Mouse (Mus musculus) adrenal gland, adult (tissue): ENCODE results near the gene Anapc13.
A peak's percentile ranks its signal among the peaks of the same experiment; 100 is the strongest.

Source experiments
- DNase-seq, 2 experiments: peaks; one replicate each; pipeline ENCODE4 v3.0.0; 2022 to 2023; ENCODE audit warnings: low spot score in 1 of 2; ENCODE audit not compliant: inconsistent age in 2 of 2

The Anapc13 gene

DNA sequence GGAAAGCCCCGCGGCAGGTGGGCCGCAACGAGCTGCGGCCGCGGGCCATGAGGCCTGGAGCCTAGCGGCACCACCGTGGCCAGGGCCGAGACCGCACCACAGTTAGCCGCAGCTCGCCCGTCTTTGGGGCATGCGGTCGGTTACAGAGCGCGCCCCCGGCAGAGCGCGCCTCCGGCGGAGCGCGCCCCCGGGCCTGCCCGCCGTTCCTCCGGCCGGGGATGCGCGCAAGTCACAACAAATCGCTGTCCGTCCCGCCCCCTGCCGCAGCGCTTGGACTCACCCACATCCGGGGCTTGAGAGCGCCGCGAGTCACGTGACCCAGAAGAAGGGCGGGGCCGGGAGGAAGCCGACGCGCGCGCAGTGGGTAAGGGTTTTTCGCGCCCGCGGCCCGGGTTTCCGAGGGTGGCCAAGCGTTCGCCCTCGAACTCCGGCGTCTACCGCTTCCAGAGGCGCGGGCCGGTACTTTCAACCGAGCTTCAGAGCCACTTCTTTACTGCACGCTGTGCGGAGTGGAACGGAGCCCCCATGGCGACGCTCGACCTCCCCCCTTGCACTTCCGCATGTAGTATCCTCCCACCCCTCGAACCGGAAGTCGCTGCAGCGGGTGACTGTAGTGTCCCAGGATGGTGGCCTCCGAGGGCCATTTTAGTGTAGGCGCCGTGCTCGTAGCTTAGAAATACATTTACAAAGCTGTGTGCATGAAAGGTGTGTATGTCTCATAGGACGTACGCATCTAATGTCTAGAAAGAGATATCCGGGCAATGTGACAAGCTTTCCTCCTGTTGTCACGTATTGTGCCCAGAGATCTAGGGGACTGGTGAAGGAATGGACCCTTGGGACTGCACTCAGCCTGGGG, at the start of gene Anapc13, which contains the start of gene Cep63:
Gene Anapc13 (plus strand): TSS at position 314 of the 856 bp plus-strand sequence.
Gene Cep63 (minus strand): TSS at position 552 of the 856 bp plus-strand sequence.
- peak; percentile 98 to 99 for DNase-seq

DNA sequence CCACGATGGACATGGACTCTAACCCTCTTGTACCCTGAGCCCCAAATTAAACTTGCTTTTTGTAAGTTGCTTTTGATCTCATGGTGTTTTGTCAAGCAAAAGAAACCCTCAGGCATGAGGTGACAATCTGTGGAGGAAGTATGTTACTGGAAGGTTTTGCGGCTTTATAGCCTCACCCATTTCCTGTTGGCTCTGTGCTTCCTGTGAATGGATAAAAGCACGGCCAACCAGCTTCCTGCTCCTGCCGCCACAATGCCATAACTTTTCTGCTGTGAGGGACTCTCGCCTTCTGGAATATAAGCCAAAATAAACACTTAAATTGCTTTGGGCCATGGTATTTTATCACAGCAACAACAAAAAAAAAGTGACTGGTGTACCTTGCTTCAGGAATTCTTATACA, 48.6 kb upstream of the Anapc13 start:
- DNase-seq, result no peak

DNA sequence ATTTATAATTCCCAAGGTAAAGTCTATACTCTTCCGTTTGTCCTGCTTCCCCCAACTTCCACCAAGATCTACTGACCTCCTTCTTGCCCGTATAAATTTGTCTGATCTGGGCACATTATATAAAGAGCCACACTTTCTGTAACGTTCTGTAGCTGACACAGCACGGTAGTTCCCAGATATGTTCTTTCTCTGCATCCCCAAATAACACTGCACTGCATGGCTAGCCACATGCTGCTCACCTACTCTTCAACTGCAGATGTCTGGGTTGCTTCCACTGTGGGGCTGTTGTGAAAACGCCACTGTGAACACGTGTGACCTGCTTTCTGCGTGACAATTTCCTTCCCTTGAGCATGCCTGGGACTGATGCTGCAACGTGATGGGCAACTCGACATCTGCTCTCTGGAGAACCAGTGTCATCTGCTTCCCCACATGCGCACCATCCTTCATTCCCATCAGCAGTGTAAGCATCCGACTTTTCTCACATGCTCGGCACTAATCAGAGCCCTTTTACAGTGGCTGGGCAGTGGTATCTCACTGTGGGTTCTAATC, 44.1 kb upstream of the Anapc13 start:
- no peak for DNase-seq

DNA sequence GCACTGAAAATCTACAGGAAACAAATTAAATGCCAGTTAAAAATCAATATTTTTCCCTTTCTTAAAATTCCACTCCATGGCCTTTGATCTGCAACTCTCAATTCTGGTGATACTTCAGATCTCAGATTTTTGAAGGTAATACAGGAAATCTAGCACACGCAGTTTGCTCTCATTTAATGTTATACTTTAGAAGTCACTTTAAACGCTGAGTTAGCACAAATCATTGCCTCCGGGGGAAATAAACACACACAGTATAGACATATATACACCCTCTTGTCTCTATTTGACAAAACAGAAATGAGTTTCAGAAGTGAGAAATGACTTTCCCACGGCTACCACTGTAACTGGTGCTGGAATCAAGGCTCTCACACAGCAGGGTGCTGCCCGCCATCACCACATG, 38.7 kb upstream of the Anapc13 start:
- no peak for DNase-seq

DNA sequence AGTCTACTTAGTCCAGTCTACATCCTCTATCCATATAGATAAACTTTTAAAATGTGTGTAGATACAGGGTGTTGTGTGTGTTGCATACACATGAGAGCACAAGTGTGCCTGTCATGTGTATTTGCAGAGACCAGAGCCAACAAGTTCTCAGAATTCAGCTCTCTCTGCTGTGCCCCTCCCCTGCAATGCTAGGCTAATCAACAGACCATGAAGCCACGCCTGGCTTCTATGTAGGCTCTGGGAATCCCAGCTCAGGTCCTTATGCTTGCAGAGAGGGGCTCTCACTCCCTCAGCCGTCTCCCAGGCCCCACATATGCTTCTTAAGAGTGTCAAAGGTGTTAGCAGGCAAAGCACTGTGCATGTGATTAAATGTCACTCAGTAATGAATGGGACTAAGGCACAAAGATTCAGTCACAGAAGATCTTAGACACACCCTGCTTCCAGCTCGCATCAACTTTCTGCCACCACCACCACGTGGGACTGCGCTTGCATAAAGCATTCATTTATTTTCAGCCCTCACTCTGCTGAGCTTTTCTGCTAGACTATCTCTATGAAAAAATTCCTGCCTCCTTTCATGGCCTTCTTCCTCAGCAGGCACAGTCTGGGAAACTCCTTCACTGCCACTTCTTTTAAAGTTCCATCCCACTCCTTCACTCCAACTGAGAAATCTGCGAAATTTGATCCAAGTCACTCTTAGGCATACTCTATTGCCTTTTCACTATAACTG, 31.3 kb upstream of the Anapc13 start:
- no peak for DNase-seq

DNA sequence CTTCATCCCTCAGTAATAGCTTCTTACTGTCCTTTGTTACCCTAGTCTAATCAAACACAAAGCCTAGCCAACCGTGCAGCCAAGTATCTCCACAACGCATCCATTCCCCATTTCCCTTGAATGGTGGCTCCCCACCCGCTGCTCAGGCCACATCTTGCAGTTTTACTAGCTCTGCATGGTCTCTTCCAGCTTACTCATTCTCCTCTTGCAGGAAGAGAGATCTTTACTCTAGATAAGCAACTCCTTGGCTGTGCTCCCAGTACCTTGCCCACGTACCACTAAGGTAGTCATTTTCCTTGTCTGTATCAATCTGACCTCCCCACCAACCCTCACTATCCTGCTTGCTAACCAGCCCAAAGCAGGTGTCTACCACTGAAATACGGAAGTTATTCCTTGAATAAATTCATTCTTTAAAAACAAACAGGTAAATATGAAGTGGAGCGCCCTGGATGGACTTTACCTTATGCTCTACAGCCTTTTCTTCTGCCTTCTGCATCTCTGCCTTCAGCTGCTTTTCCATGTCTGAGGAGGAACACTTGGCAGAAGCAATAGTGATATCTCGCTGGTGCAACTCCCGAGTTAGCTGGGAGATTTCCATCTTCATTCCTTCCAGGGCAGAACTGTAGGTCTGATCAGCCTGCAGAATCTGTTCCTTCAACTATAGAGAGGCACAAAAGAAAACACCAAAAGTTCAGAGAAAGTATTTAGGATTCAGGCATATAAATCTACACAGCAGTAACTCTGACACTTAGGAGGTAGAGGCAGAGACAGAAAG, 30.2 kb upstream of the Anapc13 start:
- no peak for DNase-seq

DNA sequence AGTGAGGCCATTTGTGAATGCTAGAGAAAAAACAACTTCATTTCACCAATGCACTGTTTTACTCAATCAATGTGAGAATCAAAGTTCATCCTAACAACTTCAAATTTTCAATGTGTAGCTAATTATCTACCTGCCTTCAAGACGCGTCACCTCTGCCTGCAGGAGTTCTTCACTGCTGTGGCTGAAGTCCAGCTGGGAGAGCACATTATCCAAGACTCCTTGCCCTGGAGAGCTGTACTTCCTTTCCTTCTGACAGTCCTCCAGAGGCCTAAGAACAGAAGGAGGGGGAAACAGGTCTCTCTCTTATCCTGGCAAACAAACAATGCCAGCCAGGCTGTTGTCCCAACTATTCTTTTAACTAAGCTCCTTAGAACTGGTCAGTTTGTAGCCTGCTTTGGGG, 24.9 kb upstream of the Anapc13 start:
- DNase-seq, result no peak

DNA sequence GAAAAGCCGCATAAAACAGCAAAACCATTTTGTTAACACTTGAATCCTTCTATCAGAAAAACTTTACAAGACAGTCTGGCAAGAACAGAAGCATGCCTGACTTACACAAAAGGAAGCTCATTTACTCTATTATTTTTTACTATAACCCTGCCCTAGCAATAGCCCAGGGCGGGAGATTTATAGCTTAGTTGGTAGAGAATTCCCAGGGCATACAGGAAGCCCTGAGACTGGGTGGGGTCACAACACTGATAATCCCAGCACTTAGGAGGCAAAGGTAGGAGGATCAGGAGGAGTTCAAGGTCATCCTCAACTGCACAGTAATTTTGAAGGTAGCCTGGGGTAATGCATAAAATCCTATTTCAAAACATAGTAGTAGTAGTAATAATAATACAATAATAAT, 24.4 kb upstream of the Anapc13 start:
- DNase-seq, result no peak

DNA sequence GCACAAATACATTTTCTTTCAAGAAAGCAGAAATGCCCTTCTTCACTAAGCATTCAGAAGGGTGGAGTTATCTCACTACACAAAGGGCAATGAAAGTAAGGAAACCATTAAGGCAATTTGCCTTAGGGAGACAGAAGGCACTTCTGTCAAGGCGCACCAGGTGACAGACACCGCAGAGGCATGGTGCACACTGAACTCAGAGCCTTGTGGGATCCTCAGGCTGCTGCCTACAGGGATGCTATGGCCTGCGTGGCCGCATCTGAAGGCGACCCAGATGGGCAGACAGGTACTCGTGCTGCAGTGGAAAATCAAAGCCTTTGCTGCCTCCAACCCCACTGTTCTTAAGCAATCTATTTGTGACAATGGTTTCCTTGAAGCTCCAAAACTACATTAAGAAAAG, 20.9 kb upstream of the Anapc13 start:
- DNase-seq, result no peak

DNA sequence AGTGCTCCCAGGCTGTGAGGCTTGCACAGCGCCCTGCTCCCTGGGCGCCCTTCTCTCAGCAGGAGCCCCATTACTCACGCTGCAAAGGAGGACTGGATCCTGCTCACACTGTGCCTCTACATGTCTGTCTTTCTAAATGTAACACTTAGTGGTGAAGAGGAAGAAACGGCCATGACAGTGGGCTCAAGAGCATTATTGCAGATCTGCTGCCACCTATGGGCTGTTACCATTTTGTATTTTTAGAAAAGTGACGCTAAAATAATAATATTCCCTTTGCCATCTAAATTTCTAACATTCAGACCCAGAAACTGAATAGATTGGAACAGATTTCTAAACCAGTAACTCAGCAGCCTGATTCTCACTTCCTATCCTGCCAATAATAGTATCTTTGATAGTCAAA, 18.6 kb upstream of the Anapc13 start:
- no peak for DNase-seq

DNA sequence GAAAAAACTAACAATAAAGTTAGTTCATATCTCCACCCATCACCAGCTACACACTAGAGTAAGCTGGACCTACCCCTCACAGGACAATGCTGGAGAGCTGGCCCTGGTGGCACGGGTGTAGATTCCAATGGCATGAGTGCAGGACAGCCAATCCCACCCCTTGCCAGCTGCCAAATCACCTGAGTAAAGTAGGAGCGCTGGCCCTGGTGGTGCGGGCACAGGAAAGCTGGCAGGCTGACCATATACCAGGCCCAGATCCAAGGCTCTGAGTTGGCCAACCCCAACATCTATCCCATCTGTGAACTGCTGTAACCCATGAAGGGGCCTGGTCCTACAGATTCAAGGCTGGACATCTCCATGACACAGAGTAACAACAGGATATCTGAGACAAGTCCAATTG, 16.9 kb upstream of the Anapc13 start:
- DNase-seq, result no peak

DNA sequence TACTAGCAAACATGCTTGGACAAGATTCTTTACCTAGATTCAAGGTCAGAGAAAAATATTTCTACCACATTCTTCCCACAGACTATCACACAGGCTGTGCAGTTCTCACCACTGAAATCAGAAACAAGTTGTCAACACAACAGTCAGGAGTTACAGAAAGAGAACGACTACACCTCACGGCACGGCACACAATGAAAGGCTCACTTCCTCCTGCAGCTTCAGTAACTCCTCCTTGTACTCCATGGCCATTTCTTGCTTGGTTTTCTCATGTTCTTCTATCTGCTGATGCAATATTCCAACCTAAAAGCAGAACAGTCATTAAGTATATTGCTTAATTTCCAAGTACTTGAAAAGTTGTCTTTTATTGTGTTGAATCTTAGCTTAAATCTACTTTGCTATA, 11.0 kb upstream of the Anapc13 start:
- DNase-seq, result no peak

DNA sequence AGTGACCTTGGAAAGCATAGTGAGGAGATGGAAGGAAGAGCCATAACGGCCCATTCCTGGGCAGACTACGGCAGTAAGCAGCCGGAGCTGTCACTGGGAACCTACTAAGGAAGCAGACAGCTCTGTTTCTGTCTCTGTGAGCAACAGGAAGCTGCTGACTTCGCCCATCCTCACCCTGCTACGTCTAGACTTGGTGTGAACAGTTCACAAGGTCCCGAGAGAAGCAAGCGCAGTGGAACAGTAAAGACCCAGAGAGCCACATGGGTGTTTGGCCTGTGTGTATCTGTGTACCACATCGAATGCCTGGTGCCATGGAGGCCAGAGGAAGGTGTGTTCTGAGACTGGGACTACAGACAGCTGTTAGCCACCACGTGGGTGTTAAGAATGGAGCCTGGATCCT, 9.8 kb upstream of the Anapc13 start:
- DNase-seq, result no peak

DNA sequence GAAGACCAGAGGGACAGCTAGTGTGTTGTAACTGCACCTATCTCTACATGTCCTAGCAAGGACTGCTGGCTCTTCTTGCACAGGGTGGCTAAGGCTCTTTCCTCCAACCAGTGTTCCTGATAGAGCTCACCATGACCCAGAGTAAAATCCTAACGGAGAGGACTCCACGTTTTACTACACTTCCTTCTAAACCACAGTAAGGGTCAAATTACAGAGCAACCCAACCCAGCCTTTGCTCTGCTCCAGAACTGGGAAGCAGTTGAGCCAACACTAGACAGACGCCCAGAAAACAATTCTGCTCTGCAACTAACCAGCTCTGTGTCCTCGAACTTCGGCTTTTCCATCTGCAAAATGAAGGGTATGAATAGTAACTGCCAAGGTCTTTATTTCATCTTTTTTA, 4.7 kb upstream of the Anapc13 start:
- DNase-seq, result no peak

DNA sequence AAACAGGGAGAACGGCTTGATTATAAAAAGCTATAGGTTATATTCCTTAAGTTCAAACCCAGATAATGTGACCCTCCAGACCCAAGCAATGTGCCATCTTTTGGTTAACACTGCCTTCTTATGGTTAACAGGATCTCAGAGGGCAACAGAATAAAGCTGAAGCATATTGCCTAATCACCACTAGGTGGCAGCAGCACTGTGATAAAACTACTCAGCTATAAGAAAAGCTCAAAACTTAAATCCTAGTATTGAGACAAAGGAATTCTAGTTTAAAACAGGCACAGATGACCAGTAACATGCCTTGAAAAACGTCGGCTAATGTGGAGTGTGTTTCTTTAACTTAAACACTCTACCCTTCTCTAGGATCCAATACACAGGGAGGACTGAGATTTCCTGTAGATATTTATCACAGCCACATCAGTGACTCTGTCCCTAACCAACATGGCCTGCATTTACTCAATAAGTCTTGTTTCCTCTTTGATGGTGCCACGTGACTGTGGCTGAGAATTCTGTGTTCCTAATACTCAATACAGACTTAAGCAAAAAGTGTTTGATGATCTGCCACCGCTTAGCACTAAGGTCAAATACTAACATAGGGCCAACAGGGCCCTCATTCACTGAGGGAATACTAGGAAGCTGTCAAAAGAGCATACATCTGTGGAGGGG, 3.8 kb upstream of the Anapc13 start:
- peak in 1 of 2 experiments; percentile 84 for DNase-seq

DNA sequence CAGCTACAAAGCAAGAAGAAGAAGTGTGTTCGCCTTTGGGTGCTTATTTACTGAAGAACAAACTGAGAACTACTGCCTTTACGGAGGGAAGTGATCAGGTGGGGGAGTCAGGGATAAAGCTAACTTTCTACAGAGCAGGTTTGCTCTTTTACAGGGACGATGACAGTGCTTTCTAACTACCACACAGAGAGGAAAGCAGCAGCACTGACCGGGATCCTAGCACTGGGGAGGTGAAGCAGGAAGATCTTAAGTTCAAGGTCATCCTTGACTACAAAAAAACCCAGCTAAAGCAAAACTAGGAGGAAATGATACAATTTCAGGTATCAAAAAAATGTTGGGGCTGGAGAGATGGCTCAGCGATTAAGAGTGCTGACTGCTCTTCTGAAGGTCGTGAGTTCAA, 3.2 kb upstream of the Anapc13 start:
- peak in 1 of 2 experiments; percentile 58 for DNase-seq

DNA sequence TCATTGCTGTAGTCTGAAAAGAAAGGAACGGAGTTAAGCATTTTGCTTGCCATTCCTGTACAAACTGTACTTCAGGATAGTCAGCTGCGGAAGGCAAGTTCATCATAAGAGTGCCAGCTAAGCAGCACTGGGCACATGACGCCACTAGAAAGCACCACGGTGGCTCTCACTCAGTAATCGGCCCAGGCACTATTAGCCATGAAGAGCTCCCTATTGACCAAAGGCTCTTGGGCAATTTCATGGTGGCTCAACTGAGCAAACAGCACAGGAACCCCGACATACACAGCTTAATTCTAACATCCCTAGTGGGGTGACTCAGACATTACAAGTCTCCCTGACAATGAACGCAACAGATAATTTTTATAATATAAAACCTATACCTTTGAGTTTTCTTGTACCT, 2.5 kb upstream of the Anapc13 start:
- peak in 1 of 2 experiments; percentile 47 for DNase-seq

DNA sequence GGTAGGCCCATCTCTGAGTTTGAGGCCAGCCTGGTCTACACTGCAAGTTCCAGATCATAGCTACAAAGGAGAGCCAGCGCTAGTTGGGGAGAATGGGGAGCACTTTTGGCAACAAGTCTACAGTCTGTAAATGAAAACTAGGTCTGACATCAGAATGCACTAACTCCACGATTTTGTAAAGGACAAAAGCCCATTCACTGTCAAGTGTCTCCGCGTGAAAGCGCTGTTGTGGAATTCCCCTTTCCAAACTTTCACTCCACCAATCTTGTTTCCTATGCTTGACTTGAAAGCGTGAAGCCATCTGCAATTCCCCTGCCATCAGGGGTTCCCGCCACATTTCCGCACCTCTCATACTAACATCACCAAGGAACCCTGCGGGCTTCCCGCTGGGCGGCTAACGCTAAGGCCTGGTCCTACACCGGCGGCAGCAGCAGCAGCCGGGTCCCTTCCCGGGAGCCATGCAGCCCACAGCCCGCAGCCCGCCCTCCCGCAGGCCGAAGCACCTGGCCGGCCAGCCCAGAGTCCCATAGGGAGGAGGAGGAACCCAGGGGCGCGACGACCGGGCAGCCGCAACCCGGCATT, 604 bp upstream of the Anapc13 start:
- no peak for DNase-seq

DNA sequence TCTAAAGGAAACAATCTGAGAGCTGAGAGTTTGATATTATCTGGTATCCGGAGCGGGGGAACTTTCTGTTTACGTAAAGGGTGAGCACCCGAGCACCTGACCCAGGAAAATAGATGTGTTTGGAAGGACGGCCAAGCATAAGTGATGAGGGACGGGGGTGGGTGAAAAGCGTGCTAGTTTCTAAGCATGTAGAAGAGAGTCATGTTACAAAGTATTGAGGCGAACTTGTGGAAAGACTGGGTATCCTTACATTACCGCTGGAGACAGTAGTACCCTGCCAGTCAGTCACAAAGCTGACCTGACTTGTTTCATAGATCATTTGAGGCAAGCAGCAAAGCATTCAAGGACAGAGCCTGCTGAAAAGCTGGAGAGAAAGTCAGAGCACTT, 736 bp downstream of the Anapc13 start:
- DNase-seq, result peak in 1 of 2 experiments; percentile 78

DNA sequence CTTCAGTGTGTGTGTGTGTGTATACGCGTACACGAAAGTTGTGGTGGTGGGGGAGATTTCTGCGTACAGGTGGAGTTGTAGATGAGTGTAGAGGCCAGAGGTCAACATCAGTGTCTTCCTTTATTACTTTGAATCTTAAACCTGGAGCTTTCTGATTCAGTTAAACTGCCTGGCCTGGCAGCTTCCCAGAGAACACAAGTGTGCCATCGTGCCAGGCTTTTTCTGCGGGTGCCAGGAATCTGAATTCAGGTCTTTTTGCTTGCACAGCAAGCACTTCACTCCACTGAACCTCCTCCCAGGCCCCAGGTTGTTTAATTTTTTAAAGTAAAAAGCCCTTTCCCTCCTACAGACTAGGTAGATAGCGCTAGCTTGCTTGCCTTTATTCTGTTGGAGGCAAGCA, 1.3 kb downstream of the Anapc13 start:
- DNase-seq, result no peak
